Mouse (Mus musculus): ENCODE measurements at regions not wholly inside any gene's neighbourhood (a gene's known extent, or its start where the extent isn't known, plus 50 kb on each side); places are given as distances from the start of the nearest gene placed in this dataset.

DNA sequence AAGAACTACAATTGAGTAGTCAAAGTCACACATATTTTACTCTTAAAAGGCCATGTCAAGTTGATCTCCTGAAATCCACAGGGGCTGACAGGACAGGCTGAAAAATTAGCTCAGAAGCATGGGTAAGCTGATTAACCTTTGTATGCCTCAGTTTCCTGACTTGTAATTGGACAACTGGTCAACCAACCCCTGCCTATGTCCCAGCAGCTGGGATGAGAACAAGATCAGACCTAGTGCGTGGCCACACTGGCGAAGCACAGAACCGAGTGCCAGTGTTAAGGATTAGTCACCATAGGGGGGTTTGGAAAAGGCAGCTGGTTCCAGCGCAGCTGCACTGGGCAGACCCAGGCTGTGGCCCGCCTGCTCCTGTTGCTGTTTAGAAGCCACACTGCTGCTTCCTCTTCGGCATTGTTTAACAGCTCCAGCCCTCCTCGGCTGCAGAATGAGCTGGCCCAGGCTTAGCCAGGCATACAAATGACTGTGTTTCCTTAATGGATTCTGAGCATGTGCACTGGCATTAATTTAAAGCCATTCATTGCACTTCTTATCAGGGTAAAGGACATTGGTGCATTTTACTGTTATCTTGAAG lies 120.1 kb upstream of the Dock1 start:
- Histone ChIP-seq H3K4me3 (ENCODE audit: insufficient read depth, low read depth, low read length) (no peak overlapping the region), H3K27ac (ENCODE audit: insufficient read depth, low read depth, low read length) (no peak overlapping the region), H3K4me1 (ENCODE audit: control insufficient read depth, insufficient read depth, low read length) (peaks cover 4% of the 10 kb centered on the region; the same call in 1 of the 2 replicates)
- TF ChIP-seq POLR2A (IDR thresholded peaks at IDR 0.05; ENCODE audit: insufficient read depth, low read depth, low read length) (no peak), CTCF (IDR thresholded peaks at IDR 0.05; ENCODE audit: insufficient read depth, low read depth, low read length) (no peak)
- 24% methylated on average over 7 of the region's 7 CpGs for WGBS

DNA sequence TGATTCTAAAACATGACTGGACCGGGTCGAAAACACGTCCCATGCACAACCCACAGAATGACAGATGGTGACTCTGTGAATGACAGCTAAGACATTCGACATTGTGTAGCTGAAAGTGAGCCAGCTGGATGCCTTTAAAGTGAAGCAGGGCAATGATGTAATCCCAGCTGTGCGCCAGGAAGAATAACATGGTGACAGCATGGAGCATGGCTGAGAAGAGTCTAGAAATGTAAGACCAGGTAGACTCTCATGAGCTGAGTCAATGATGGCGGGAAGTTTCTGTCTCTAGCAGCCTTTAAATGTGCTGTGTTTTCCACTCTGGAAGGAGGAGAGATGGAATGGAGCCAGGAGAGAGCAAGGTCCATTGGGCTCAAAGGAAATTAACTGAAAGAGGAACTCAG lies 118.4 kb upstream of the Dock1 start:
- H3K4me3 ChIP-seq (ENCODE audit: insufficient read depth, low read depth, low read length) = no peak overlapping the region
- 33% methylated on average over 6 of the region's 6 CpGs for WGBS
- TF ChIP-seq POLR2A (IDR thresholded peaks at IDR 0.05; ENCODE audit: insufficient read depth, low read depth, low read length) (no peak), CTCF (IDR thresholded peaks at IDR 0.05; ENCODE audit: insufficient read depth, low read depth, low read length) (no peak)
- H3K27ac ChIP-seq (ENCODE audit: insufficient read depth, low read depth, low read length) = no peak overlapping the region
- peaks cover 4% of the 10 kb centered on the region; the same call in 1 of the 2 replicates for H3K4me1 ChIP-seq (ENCODE audit: control insufficient read depth, insufficient read depth, low read length)

DNA sequence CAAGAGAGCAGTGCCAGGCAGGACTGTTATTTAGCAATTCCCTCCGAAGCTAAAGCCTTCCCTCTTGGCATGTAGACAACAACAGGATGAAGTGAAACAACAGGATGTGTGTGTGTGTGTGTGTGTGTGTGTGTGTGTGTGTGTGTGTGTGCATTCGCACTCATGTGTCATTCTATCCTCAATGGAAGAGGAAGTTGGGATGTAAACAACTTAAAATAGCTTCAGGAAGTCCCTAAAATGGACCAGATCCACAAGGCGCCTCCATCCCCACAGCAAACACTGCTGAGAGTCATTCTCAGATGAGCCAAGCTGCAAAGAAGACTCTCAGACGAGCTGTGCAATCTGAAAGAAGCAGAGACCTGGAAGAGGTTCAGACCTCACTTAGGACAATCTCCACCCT lies 114.4 kb upstream of the Dock1 start:
- no peaks in the 10 kb centered on the region for H3K4me1 ChIP-seq (ENCODE audit: control insufficient read depth, insufficient read depth, low read length)
- 61% methylated on average over 4 of the region's 4 CpGs for WGBS
- no peak for TF ChIP-seq CTCF (IDR thresholded peaks at IDR 0.05; ENCODE audit: insufficient read depth, low read depth, low read length)
- no peak for TF ChIP-seq POLR2A (IDR thresholded peaks at IDR 0.05; ENCODE audit: insufficient read depth, low read depth, low read length)
- no peak overlapping the region for H3K27ac ChIP-seq (ENCODE audit: insufficient read depth, low read depth, low read length)
- no peak overlapping the region for H3K4me3 ChIP-seq (ENCODE audit: insufficient read depth, low read depth, low read length)

GRCm38 (mm10) chr7:134566322-134566721 lies 104.1 kb upstream of the Dock1 start:
- no peak for TF ChIP-seq CTCF (IDR thresholded peaks at IDR 0.05; ENCODE audit: insufficient read depth, low read depth, low read length)
- TF ChIP-seq POLR2A (IDR thresholded peaks at IDR 0.05; ENCODE audit: insufficient read depth, low read depth, low read length) = no peak
- Histone ChIP-seq H3K4me3 (ENCODE audit: insufficient read depth, low read depth, low read length) (no peak overlapping the region), H3K27ac (ENCODE audit: insufficient read depth, low read depth, low read length) (no peak overlapping the region), H3K4me1 (ENCODE audit: control insufficient read depth, insufficient read depth, low read length) (no peaks in the 10 kb centered on the region)
- 92% methylated on average over 5 of the region's 5 CpGs for WGBS

DNA sequence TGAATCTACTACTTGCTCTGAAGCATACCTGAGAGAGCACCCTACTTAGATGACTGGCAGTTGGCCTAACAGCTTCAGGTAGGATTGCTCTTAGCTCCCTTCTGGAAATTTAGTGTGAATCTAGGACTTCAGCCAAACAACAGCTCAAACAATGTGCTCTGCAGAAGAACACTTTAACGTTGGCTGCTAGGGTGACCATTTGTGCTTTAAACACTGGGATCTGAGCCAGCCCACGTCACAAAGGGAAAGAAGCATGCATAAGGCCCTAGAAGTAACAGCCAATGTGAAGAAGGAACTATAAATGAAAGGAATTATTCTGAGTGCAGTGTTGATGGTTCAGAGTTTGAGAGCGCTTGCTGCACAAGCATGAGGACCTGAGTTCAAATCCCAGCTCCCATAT lies 101.2 kb upstream of the Dock1 start:
- WGBS = 63% methylated on average over 3 of the region's 3 CpGs
- no peak overlapping the region for H3K27ac ChIP-seq (ENCODE audit: insufficient read depth, low read depth, low read length)
- TF ChIP-seq POLR2A (IDR thresholded peaks at IDR 0.05; ENCODE audit: insufficient read depth, low read depth, low read length) (no peak), CTCF (IDR thresholded peaks at IDR 0.05; ENCODE audit: insufficient read depth, low read depth, low read length) (no peak)

DNA sequence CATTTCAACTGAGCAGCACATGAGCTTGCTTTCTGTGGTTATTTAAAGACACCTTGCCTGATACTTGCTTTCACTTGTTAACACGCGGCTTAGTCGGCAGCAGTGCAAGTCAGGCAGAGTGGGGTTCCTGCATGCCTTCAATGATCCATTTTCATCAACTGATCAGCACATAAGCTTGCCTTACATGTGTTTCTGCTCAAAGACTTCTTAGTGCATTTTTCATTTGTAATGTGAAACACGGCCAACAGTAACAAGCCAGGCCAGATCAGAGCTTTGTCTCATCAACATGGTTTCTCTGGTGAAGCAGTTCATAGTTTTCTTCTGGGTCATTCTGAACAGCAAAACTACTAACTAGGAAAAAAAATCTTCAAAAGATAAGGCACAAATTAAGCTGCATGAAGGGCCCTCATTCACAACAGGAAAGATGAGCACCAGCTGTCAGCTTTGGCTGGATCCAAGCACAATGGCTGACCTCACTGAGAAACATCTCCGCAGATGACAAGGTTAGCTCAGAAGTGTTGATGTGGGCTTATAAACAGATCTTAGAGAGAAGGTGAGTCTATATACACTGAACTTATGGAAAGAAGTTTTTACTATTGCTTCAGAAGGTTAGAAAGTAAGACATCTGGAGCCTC lies 100.2 kb upstream of the Dock1 start:
- H3K4me1 ChIP-seq (ENCODE audit: control insufficient read depth, insufficient read depth, low read length) = no peaks in the 10 kb centered on the region
- WGBS = 86% methylated on average over 5 of the region's 5 CpGs
- TF ChIP-seq CTCF (IDR thresholded peaks at IDR 0.05; ENCODE audit: insufficient read depth, low read depth, low read length) (no peak), POLR2A (IDR thresholded peaks at IDR 0.05; ENCODE audit: insufficient read depth, low read depth, low read length) (no peak)
- H3K4me3 ChIP-seq (ENCODE audit: insufficient read depth, low read depth, low read length) = no peak overlapping the region
- no peak overlapping the region for H3K27ac ChIP-seq (ENCODE audit: insufficient read depth, low read depth, low read length)

More for the DNA sequence above, 101.2 kb upstream of the Dock1 start:
- Histone ChIP-seq H3K4me1 (ENCODE audit: control insufficient read depth, insufficient read depth, low read length) (no peaks in the 10 kb centered on the region), H3K4me3 (ENCODE audit: insufficient read depth, low read depth, low read length) (no peak overlapping the region)

DNA sequence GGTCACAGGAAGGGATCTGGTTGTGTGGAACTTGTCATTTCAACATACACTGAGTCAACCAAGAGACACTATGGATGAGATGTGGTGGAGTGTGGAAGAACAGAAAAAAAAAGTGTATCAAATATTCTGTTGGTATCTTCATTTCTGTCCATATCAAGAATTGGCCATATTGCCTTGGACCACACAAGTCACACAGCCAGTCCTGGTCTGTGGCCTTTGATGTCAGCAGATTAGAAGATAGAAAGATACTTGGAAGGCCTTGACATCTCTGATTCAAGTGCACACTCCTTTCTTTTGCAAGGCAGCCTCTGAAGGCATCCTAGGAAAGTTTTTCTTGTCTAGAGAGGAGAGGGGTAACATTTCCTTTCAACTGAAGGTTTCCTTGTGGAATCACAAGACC lies 88.7 kb upstream of the Dock1 start:
- H3K27ac ChIP-seq (ENCODE audit: insufficient read depth, low read depth, low read length) = no peak overlapping the region
- H3K4me3 ChIP-seq (ENCODE audit: insufficient read depth, low read depth, low read length) = no peak overlapping the region
- no peaks in the 10 kb centered on the region for H3K4me1 ChIP-seq (ENCODE audit: control insufficient read depth, insufficient read depth, low read length)
- TF ChIP-seq POLR2A (IDR thresholded peaks at IDR 0.05; ENCODE audit: insufficient read depth, low read depth, low read length) (no peak), CTCF (IDR thresholded peaks at IDR 0.05; ENCODE audit: insufficient read depth, low read depth, low read length) (no peak)

DNA sequence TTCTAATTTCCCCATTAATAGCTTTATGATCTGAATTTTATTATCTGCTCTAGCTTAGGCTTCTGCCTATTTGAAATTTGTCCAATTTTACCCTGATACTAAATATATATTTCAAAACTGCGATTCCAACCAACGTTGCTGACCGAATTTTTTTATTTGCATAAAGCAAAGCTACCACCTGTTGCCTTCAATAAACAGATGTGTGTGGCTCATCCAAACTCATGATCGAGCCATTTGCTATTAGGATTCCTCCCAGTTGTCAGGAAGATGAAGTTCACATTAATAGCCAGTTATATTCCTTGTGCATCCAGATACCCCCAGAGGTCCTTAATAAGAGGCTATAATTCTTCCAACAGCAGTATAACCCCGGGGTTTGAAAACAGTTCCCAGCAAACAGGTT lies 85.0 kb upstream of the Dock1 start:
- TF ChIP-seq CTCF (IDR thresholded peaks at IDR 0.05; ENCODE audit: insufficient read depth, low read depth, low read length) = no peak
- no peak for TF ChIP-seq POLR2A (IDR thresholded peaks at IDR 0.05; ENCODE audit: insufficient read depth, low read depth, low read length)
- WGBS = 88% methylated on average over 5 of the region's 5 CpGs
- no peak overlapping the region for H3K27ac ChIP-seq (ENCODE audit: insufficient read depth, low read depth, low read length)
- H3K4me3 ChIP-seq (ENCODE audit: insufficient read depth, low read depth, low read length) = no peak overlapping the region
- H3K4me1 ChIP-seq (ENCODE audit: control insufficient read depth, insufficient read depth, low read length) = no peaks in the 10 kb centered on the region

- H3K27ac ChIP-seq (ENCODE audit: insufficient read depth, low read depth, low read length) = no peak overlapping the region
- no peaks in the 10 kb centered on the region for H3K4me1 ChIP-seq (ENCODE audit: control insufficient read depth, insufficient read depth, low read length)
- no peak overlapping the region for H3K4me3 ChIP-seq (ENCODE audit: insufficient read depth, low read depth, low read length)
- TF ChIP-seq CTCF (IDR thresholded peaks at IDR 0.05; ENCODE audit: insufficient read depth, low read depth, low read length) = no peak
- no peak for TF ChIP-seq POLR2A (IDR thresholded peaks at IDR 0.05; ENCODE audit: insufficient read depth, low read depth, low read length)
- WGBS = 89% methylated on average over 6 of the region's 6 CpGs
Measured at GRCm38 (mm10) chr7:134586990-134587389, 83.5 kb upstream of the Dock1 start.
